Mouse (Mus musculus) lung, adult 2 months (tissue): ENCODE results near the gene Timm29. TPM values are rescaled to one million over a fixed set of nuclear protein-coding genes. Genes with fewer than 3 reads are reported as not detected.

Source experiments
- DNase-seq: peaks from one replicate; pipeline ENCODE4 v3.0.0; 2022
- H3K4me1 ChIP-seq: fragments of 200-500 bp; 2 replicates; pipeline ENCODE4 v1.6.1; 2011; ENCODE audit warnings: low read length; ENCODE audit not compliant: control insufficient read depth, insufficient read depth
- H3K4me3 ChIP-seq: fragments of 200-500 bp; replicated peaks from 2 replicates; pipeline ENCODE3; 2011; ENCODE audit warnings: low read depth, mild to moderate bottlenecking, control low read depth, low read length; ENCODE audit errors: extremely low read depth
- CTCF ChIP-seq: fragments of 200-500 bp; IDR thresholded peaks from 2 replicates; pipeline ENCODE4 v1.5.1; 2011; ENCODE audit warnings: mild to moderate bottlenecking, low read length, control low read depth; ENCODE audit not compliant: insufficient read depth
- POLR2A ChIP-seq: fragments of 200-500 bp; IDR thresholded peaks from 2 replicates; pipeline ENCODE4 v1.6.1; 2011; ENCODE audit warnings: low read depth, mild to moderate bottlenecking, control low read depth, low read length, borderline replicate concordance; ENCODE audit errors: extremely low read depth
- WGBS: fragments of 180-500 bp; shearing (Covaris S2); methylation state at CpG from one replicate; pipeline ENCODE4 v1.1.7; 2018; 5-methylcytosine and 5-hydroxymethylcytosine counted together
- polyA plus RNA-seq: library from polyadenylated mRNA; depleted of rRNA; stranded (reverse); fragments of >200 nt; gene quantifications from 2 replicates; pipeline ENCODE4 v1.2.3, GENCODE M21; 2012

The Timm29 gene
- polyA plus RNA-seq, 1 experiment = 23.6 TPM

- Histone ChIP-seq H3K4me1 (peaks cover 8% of the 10 kb centered on the region), H3K4me3 (peak within 1 kb of the TSS; percentile 90)
- TF ChIP-seq POLR2A (peak; percentile 87), CTCF (no peak)
- WGBS = under 1% methylated on average over 38 of the region's 45 CpGs
- DNase-seq = peak; percentile 98
Observed at GRCm38 (mm10) chr9:21615617-21616231, 23.2 kb downstream of the Timm29 start, which contains the start of gene Smarca4. Smarca4 (plus strand) TSS chr9:21616169.

DNA sequence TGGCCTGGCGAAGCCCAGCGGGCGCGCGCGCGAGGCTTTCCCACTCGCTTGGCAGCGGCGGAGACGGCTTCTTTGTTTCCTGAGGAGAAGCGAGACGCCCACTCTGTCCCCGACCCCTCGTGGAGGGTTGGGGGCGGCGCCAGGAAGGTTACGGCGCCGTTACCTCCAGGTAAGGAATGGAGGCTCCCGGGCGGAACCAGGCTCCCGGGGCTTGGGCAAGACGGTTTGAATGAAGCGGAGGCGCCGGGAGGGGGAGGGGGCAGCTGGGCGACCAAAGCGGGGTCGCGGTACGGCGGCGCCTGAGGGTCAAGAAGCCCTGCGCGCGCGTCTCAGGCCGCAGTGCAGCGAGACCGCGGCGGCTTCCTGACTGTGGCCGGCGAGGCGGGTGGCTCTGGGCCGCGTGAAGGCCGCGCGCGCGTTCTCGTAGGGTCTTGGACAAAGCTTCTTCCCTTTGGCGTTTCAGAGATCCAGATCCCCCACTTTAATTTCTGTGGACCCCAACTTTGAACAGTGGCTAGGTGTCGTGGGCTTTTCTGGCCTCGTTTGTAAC, 23.8 kb downstream of the Timm29 start:
- peak overlapping the region; percentile 90 for H3K4me3 ChIP-seq
- TF ChIP-seq CTCF = no peak
- TF ChIP-seq POLR2A = peak; percentile 53; the same call in 1 of the 2 replicates
- H3K4me1 ChIP-seq = peaks cover 8% of the 10 kb centered on the region
- DNase-seq = peak; percentile 85
- 2% methylated on average over 56 of the region's 57 CpGs for WGBS

GRCm38 (mm10) chr9:21617066-21617465, 24.5 kb downstream of the Timm29 start:
- WGBS = 4% methylated on average over 10 of the region's 10 CpGs
- TF ChIP-seq CTCF (no peak), POLR2A (no peak)
- peak; percentile 24 for DNase-seq
- Histone ChIP-seq H3K4me3 (peak overlapping the region; percentile 90), H3K4me1 (peaks cover 8% of the 10 kb centered on the region)

GRCm38 (mm10) chr9:21620229-21620628, 27.7 kb downstream of the Timm29 start:
- no peak overlapping the region for H3K4me3 ChIP-seq
- DNase-seq = no peak
- WGBS = 68% methylated on average over 4 of the region's 4 CpGs
- H3K4me1 ChIP-seq = peaks cover 8% of the 10 kb centered on the region
- TF ChIP-seq POLR2A (no peak), CTCF (no peak)

DNA sequence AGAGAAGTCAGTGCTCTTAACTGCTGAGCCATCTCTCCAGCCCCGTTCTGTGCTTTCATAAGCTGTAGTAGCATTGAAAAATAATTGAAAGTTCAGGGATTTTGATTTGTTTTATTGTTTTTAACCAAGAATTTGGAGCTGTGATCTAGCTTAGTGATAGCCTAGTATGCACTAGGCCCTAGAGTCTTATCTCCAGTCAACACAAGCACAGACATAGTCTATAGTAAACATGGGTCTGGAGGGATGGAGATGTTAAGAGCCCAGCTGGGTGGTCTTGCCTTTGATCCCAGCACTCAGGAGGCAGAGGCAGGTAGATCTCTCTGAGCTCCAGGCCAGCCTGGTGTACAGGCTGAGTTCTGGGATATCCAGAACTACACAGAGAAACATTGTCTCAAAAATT, 30.2 kb downstream of the Timm29 start:
- Histone ChIP-seq H3K4me3 (no peak overlapping the region), H3K4me1 (peaks cover 3% of the 10 kb centered on the region; the same call in 1 of the 2 replicates)
- no peak for TF ChIP-seq CTCF
- no peak for TF ChIP-seq POLR2A
- 88% methylated on average over 1 of the region's 1 CpGs for WGBS
- DNase-seq = no peak

- Histone ChIP-seq H3K4me3 (no peak overlapping the region), H3K4me1 (no peaks in the 10 kb centered on the region)
- no peak for DNase-seq
- WGBS = 82% methylated on average over 10 of the region's 10 CpGs
- TF ChIP-seq POLR2A = no peak
Observed at GRCm38 (mm10) chr9:21625342-21626339, 33.1 kb downstream of the Timm29 start.

DNA sequence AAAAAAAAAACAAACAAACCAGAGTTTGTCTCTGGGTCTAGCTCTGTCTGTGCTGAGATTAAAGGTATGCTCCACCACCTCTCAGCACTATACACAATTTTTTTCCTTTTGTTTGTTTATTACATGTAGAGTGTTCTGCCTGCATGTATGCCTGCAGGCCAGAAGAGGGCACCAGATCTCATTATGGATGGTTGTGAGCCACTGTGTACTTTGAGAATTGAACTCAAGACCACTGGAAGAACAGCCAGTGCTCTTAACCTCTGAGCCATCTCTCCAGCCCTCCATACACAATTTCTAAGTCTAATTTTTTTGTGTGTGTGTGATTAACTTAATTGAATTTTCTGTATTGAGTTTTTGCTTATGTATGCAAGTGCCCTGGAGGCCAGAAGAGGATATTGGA, 34.0 kb downstream of the Timm29 start:
- DNase-seq = no peak
- H3K4me3 ChIP-seq = no peak overlapping the region
- no peaks in the 10 kb centered on the region for H3K4me1 ChIP-seq
- TF ChIP-seq POLR2A (no peak), CTCF (peak; percentile 21; the same call in 1 of the 2 replicates)

DNA sequence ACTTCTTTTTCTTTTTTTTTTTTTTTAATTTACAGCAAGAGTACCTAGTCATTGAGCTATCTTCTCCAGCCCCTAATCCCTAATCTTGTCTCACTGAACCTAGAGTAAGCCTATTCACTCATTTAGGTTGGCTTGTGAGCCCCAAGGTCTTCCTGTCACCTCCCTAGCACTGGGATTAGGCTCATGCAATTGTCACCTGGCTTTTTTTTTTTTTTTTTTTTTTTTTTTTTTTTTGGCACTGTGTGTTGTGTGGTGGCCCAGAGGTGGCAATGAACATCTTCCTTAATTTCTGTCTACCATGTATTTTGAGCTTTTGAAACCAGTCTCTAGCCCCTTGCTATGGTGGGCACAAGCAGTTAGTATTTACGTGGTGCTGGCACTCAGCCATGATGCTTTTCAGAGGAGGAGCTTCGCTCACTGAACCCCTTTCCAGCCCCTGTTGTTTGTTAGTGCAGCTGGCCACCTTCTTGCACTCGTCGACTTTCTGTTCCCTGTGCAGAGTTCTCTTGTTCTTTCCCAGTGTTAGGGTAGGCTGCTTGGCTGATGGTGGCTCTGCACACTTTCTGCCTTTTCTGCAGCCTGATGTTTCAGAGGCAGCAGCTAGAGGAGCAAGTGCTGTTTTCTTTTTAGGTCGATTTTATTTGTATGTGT, 34.7 kb downstream of the Timm29 start:
- 68% methylated on average over 5 of the region's 5 CpGs for WGBS
- no peak for TF ChIP-seq POLR2A
- no peak for TF ChIP-seq CTCF
- no peak overlapping the region for H3K4me3 ChIP-seq
- no peak for DNase-seq
- H3K4me1 ChIP-seq = no peaks in the 10 kb centered on the region

DNA sequence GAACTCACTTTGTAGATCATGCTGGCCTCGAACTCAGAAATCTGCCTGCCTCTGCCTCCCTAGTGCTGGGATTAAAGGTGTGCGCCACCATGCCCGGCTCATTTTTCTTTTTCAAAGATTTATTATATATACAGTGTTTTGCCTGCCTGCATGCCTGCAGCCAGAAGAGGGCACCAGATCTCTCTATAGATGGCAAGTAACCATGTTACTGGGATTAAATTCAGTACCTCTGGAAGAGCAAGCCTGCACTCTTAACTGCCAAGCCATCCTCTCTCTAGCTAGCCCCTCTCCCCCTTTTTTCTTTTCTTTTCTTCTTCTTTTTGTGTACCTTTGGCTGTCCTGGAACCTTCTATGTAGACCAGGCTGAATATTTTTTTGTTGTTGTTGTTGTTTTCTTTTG, 38.2 kb downstream of the Timm29 start:
- 54% methylated on average over 3 of the region's 3 CpGs for WGBS
- Histone ChIP-seq H3K4me3 (no peak overlapping the region), H3K4me1 (no peaks in the 10 kb centered on the region)
- TF ChIP-seq CTCF (peak; percentile 22; the same call in 1 of the 2 replicates), POLR2A (no peak)
- DNase-seq = peak; percentile 34

- H3K4me1 ChIP-seq = no peaks in the 10 kb centered on the region
- no peak for DNase-seq
- TF ChIP-seq CTCF = no peak
- no peak for TF ChIP-seq POLR2A
- H3K4me3 ChIP-seq = no peak overlapping the region
- 90% methylated on average over 3 of the region's 3 CpGs for WGBS
Observed at GRCm38 (mm10) chr9:21633106-21633505, 40.6 kb downstream of the Timm29 start.
